Mouse (Mus musculus) CD4-positive, CD25-positive, alpha-beta regulatory T cell, adult 2 months (primary cell): ENCODE data around the gene Frmd5.

Experiments
- DNase-seq: peaks from one replicate; pipeline ENCODE4 v3.0.0-alpha.2; 2012; ENCODE audit warnings: low read depth, low spot score

Frmd5 gene

DNA sequence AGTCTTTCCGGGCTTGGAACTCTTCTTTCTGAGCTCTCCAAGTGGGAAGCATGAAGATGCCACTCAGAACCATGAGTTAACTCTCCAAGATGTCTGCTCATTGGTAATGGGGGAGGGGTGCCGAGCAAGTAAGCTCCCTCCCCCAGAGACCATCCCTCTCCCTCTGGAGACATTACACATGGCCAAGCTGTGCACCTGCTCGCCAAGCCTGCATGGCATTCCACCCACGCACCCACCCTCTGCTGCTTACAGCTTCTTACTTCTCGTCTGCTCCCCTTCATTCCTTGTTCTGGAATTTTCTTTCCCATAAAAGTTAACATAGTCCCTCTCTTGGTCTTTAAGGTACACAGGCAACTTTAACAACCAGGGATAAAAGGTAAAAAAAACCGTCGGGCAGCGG is 123.3 kb downstream of the Frmd5 start:
- no peak for DNase-seq

DNA sequence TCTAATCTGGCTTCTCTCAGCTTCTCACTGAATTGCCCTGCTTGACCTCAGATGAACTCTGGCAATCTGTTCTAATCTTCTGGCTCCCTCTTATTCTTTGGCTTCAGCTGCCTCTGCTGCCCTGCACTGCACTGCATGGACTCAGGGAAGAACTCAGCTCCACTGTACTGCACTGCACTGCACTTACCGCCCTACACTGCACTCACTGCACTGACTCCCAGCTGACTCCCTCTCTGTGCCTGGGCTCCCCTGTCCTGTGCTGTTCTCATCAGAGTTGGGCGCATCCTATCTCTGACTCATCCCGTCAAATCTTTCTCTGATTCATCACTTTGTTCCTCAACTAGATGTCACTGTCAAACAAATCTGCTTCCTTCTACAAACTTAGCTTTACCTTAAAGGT is 124.5 kb downstream of the Frmd5 start:
- no peak for DNase-seq

DNA sequence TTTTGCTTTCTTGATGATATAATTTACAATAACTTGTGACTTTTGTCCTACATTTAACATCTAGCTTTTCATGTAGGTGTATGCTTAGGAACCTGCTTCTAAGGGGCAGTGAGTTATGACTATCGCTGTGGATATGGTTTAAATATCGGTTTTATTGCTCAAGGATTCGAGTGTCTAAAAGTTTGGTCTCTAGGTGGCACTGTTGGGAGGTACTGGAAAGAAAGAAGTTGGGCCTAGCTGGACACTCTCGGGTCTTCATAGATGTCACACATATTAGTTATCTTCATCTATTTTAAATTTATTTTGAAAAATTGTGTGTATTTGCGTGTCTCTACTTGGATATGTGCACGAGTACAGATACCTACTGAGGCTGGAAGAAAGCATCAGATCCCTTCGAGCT is 127.2 kb downstream of the Frmd5 start:
- DNase-seq = peak; percentile 12

DNA sequence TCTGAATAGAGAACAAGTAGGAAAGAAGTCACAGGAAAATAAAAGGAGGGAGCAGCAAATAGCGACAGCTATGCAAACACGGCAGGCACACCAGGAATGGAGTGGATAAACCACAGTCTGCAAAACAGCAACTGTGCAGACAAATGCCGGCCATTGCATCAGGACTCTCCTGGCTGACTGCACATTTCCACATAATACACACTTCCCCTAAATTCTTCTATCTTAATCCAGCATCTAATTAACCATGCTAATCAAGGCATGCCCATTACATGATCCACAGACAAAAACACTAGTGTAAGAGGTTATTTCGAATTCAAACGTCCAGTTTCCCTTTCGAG is 129.3 kb downstream of the Frmd5 start:
- DNase-seq = no peak

DNA sequence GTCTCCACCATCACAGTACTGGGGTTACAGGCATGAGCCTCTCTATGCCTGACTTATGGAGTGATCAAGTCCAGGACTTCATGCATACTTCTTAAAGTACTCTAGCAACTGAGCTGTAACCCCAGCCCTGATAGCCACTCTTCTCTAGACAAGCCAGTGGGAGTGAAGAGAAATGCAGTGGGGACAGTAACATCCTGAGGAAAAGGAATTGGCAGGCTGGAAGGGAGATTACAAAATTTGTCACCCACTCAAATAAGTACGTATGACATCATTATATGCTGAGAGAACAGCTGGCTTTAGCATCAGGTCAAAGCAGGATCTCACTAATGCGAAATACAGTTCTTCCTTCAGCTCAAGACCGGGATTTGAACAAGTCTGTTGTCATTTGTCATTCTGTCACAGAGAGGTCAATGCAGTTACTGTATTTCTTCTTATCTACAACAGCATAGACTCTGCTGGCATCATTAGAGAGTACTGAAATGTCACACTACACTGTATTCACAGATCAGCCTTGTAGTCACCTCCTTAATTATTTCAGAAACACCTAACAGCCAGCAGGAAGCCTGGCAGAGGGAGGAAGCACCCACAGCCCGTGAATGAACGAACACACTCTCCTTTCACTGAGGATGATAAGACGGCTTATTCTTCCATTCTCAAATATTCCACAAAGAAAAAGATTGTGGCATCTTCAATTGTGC is 129.8 kb downstream of the Frmd5 start:
- DNase-seq = no peak

DNA sequence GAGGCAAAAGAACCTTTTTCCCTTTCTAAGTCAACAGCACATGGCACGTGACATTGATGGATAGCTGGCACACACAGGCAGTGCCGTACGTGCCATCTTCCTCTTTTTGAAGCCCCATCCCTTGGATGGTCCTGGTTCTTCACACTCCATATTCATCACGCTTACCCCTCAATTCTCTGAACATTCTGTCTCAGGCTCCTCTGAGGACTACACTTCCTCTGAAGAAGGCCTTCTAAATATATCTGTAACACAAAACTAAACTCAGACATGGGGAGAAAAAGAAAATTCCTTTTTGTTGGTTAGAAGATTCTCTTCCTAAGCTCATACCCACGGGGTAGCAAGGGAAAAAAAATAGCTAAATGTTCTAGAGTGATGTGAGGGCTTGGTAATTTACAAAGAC is 131.0 kb downstream of the Frmd5 start:
- DNase-seq = no peak

DNA sequence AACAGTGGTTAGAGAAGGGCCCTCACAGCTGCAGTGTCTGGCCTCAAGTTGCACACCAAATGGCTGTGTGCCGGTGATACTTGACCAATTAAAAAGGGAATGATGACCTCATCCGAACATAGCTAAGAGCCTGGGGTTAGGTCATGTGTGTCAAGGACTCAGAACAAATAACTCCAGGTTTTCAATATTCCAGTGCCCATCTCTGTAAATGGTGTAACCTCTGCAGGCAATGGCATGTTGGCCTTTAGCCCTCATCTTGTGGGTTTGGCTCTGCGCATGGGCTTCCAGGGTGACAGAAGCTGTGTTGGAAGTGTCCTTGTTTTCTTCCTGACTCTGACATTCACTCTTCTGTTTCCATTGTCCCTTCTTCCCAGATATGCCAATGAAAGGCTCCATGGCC is 131.8 kb downstream of the Frmd5 start:
- DNase-seq = no peak

DNA sequence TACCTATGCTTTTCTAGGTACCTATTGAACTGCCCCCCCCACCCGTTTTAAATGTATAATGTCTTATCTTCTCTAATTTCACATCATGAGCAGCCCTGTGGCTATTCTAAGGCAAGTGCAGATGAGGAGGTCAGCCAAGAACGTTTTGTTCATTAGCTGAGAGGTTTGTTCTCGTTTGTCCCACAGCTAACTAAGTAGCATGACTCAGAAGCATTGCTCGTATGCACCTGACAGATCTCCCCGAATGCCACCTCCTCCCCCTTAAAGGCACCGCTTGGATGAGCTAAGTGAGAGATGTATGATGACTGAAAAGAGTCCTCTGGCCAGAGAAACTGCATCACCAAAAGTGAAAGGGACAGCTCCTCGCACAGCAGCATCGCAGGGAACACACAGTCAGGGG is 132.7 kb downstream of the Frmd5 start:
- DNase-seq = no peak

DNA sequence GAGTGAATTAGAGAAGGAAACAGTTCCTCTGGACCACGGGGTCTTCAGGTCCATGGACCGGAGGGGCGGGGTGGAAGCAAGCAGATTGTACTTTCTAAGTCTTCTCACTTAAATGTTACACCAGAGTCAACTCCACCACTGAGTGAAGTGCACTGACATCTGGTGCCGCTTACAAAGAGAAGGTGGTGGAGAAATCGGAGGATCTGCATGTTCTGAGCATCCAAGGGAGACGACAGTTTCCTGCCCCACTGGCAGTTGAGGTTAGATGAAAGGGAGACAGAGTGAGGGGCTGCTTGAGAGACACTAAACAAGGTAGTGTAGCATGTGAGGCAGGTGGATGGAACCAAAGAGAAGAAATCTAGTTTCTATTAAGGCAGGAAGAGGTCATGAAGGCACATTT is 137.0 kb downstream of the Frmd5 start:
- no peak for DNase-seq

DNA sequence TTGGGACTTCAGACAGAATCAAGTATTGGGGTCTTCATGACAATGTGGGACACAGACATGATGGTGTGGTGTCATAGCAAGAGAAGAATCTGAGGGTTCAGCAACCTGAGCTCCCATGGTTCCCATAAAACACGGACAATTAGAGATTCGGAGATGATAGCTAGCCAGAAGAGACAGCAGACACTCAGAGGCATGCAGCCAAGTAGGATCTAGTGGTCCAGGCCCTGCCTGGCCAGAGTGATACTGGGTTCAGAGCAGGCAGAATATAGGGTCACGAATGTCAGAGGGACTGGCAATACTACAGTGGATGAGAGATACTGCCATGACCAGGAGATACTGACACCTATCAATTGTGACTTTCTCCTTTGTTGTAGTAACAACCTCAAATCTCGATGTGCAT is 138.6 kb downstream of the Frmd5 start:
- DNase-seq = no peak

DNA sequence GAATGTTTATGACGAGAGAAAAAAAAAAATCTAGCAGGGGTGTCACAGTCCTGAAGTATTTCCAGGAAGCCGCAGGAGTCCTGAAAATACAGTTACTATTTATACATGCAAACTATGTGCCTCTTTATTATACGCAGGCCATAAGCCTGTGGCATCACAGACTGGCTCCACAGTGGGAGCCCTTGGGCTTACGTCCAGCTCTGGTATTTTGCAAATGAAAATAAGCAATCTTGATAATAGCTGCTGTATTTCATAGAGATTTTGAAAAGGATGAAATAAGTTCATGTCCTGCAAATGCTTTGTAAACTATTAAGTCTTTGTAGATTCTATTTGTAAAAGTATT is 145.8 kb downstream of the Frmd5 start:
- no peak for DNase-seq

DNA sequence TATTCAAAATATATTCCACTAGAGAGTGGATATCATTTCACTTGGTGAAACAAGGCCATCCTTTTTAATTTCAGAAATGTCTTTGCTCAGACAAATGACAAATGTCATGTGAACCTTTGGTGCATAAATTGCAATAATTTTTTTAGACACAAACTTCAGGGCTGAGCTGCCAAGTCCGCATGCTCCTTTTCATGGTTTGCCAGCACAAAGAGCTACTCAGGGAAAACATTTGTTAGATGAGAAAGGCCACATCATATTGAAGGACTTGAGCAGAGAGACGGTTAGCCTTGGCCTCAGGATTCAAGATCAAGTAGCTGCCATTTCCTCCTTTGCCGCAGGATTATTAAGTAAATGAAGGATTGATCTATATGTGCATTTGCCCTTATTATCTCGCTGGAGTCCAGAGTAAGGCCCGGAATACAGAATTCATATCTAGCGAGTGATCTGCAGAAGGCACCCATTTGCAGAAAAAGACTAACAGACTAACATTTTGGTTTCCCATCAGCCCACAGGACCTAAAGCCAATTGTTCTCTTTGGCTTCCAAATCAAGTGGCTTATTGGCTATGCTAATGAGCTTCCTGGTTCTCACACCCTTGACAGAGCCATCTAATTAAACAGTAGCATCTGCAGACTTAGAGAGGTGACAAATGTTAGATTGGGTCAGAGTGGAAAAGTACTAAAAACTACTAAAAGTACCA is 146.3 kb downstream of the Frmd5 start:
- no peak for DNase-seq

DNA sequence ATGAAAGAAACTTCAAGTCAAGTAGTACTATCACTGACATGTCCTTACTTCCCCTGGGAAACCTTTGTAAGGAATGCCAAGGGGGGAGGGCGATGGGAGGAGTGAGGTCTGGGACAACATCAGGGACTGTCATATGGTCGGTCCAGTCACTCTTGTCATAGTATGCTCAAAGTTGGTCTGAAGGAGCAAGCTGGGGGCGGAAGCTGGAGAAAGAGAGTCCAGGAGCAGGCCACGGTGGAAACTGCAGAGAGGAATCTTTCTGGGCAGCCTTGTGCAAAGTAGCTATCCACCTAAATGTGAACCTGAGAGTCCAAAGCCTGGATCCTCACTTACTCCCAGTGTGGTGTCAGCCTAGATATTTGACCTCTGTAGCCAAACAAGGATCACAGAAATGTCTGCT is 147.5 kb downstream of the Frmd5 start:
- no peak for DNase-seq

DNA sequence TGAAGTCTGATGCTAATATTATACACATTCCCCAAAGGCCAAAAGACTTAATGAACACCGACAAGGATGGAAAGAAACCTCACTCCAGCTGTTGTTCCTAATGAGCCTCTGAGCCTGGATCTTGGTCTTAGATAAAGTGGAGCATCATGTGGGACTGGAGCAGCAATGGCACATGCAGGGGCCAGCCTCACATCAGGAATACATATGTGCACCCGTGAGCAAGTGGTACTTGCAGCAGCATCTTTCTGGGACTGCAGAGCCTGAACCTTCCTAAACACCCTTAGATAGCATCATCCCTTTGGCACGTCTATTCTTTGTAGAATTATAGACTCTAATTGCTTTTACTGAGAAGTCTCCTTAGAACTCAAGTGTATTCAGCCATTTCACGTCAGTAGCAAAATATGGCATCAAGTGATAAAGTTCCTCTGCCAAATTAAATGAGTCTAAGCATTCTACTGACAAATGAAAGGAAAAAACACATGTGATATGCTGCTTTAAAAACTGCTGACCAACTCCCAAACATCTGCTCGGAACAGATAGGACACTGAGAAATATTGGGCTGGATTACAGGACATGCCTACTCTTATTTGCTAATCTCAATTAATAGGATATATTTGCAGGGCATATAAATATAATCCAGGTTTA is 148.6 kb downstream of the Frmd5 start:
- DNase-seq = no peak

DNA sequence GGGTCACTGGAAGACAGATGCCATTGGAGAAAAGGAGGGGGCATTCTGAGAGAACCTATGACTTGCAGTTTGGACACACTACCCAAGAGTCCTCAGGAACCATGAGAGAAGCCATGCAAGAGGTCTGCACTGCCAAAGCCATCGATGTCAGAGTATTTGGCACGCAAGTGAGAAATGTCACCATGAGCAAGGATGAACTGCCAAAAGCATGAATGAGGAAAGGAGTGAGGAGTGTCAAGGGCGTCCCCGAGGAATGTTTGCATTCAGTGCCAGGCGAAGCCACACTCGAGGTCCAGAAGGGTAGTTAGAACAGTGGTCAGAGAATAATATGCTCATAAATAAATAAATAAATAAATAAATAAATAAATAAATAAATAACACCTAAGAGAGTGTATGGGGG is 150.9 kb downstream of the Frmd5 start:
- no peak for DNase-seq

DNA sequence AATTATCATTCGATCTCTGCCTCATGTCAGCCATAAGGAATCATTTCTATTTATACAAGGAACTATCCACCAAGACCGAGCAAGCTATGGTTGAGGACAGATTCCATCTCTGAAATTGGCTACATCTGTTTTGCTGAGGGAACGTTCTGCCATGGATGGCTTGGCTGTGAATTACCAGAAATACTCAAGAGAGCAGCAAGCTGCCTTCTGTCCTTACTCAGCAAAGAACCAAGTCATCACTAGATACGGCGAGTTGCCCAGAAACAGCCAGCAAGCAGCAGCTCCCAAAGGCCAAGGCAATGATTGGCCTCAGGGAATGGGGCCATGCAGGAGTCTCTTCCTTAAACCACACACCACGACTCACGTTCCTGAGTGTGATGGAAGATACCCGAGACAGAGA is 151.8 kb downstream of the Frmd5 start:
- no peak for DNase-seq

DNA sequence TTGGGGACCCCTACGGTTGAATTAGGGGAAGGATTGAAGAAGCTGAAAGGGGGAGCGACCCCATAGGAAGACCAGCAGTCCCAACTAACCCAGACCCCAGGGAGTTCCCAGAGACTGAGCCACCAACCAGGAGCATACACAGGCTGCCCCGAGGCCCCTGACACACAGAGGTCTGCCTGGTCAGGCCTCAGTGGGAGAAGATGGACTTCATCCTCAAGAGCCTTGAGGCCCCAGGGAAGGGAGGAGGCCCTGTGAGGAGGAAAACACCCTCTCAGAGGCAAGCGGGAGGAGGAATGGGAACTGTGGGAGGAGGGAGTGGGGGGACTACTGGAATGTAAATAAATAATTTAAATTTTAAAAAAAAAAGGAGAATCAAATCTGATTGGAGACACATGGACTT is 160.4 kb downstream of the Frmd5 start:
- no peak for DNase-seq

DNA sequence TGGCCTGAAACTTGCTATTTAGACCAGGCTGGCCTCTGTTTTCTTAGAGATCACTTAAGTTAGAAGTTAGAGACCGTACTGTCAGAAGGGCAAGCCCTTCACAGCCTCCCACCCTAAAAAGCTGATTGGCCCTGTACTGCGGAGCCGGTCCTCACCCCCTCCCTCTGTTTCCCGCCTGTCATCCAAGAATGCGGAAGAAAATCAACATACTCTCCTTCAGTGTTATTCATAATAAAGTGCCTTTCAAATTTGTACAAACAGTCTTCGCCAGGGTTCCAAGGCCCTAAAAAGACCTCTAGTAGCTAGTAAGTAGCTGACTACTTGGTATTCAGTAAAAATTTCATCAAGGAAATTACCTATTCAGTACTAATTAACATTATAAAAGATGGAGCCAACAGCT is 164.0 kb downstream of the Frmd5 start:
- DNase-seq = no peak

DNA sequence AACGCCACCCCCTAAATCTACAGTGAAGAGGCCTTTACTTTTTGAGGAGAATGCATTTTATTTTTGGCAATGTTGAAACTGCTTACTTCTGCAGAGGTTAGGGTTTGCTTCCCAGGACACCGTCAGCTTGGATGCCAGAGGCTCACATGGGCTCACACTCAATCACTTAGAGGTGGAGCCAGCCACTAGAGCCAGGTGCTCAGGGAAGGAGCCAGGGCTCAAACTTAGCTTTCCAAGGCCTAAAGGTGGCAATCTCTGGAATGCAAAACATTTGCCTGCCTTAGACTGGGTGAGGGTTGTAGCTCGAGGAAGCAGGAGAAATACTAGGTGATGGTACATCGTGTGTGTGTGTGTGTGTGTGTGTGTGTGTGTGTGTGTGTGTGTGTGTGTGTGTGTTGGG is 174.8 kb downstream of the Frmd5 start:
- no peak for DNase-seq

DNA sequence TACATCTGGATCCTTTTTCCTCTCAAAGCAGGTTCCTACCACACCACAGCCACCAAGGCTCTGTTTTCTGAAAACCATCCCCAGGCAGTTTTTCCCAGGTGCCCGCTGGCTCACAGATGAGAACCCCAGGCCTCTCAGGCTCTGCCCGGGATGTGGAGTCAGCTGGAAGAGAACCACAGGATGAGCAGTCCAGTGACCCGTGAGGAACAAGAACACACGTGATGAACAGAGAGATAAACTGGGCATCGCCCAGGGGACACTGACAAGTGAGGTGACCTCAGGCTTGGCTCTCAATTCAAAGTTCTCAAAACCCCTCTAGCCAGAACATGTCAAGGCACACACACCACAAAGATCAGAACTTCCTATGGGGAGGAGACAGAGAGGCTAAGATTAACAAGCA is 176.6 kb downstream of the Frmd5 start:
- no peak for DNase-seq

DNA sequence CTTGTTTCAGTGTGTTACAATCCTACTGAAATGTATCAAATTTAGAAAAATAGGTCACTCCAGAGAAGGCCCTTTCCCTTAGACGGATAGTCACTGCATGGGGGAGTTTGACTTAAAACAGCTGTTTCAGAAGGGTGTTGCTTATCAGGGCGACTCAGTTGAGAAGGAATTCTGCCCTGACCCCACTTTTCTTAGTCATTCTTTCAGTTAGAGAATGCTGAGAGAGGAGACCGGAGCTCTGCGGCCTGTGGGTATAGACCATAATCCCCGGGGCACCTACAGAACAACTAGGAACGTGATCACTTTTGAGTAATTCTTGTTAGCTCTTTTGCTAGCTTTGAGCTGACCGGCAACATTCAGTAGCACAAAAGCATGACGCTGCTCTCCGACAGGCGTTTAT is 178.6 kb downstream of the Frmd5 start:
- DNase-seq = no peak

DNA sequence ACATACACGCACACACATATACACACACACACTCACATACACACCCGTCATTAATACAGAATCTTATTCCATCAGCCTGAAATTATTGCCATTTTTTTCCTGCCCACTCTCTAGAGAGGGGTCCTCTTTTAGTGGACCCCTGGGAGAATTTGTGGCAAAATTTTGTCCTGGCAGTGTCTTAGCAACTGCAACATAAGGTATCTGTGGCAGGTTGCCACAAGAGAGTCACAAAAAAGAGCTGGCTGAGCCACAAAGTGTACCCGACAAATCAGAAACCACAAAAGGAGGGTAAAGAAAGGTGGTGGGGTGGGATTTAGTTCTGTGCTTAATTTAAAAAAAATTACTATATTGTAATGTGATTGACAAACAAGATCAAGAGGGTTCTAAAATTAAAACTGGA is 181.0 kb downstream of the Frmd5 start:
- DNase-seq = no peak
